Mouse (Mus musculus): Measurements from ENCODE around the gene Olfr616. TPM values are rescaled to one million over a fixed set of nuclear protein-coding genes. Genes with fewer than 3 reads are reported as not detected.

The Olfr616 gene
- polyA plus RNA-seq, 1 experiment from 2014 or later, result not detected

Small RNAs within 50 kb of the gene (microRNA-seq; reads per million reads assigned to microRNA genes)
- gene Gm26506, result not detected

Other genes starting within 250 kb of the Olfr616 start
- gene Olfr598, start 245.6 kb downstream of the Olfr616 start, polyA plus RNA-seq (2015; fragmentation: Nextera tagmentation; extraction: Ambion mirVana), result not detected in 2 replicates
- not detected in 2 replicates for gene Olfr599, start 233.2 kb downstream of the Olfr616 start, polyA plus RNA-seq (2015; fragmentation: Nextera tagmentation; extraction: Ambion mirVana)
- gene Olfr600, start 219.5 kb downstream of the Olfr616 start, polyA plus RNA-seq (2015; fragmentation: Nextera tagmentation; extraction: Ambion mirVana), result not detected in 2 replicates
- not detected in 2 replicates for gene Olfr601, start 206.5 kb downstream of the Olfr616 start, polyA plus RNA-seq (2015; fragmentation: Nextera tagmentation; extraction: Ambion mirVana)
- gene Olfr603, start 183.0 kb downstream of the Olfr616 start, polyA plus RNA-seq (2015; fragmentation: Nextera tagmentation; extraction: Ambion mirVana), result not detected in 2 replicates
- not detected in 2 replicates for gene Usp17lc, start 154.1 kb downstream of the Olfr616 start, polyA plus RNA-seq (2015; fragmentation: Nextera tagmentation; extraction: Ambion mirVana)
- gene Olfr605, start 123.7 kb downstream of the Olfr616 start, polyA plus RNA-seq (2015; fragmentation: Nextera tagmentation; extraction: Ambion mirVana), result not detected in 2 replicates
- not detected in 2 replicates for gene Olfr606, start 120.1 kb downstream of the Olfr616 start, polyA plus RNA-seq (2015; fragmentation: Nextera tagmentation; extraction: Ambion mirVana)
- gene Olfr607, start 105.0 kb downstream of the Olfr616 start, polyA plus RNA-seq (2015; fragmentation: Nextera tagmentation; extraction: Ambion mirVana), result not detected in 2 replicates
- not detected in 2 replicates for gene Olfr608, start 99.3 kb downstream of the Olfr616 start, polyA plus RNA-seq (2015; fragmentation: Nextera tagmentation; extraction: Ambion mirVana)
- gene Olfr609, start 71.1 kb downstream of the Olfr616 start, polyA plus RNA-seq (2015; fragmentation: Nextera tagmentation; extraction: Ambion mirVana), result not detected in 2 replicates
- gene Olfr610, start 57.0 kb downstream of the Olfr616 start, polyA plus RNA-seq (2015; fragmentation: Nextera tagmentation; extraction: Ambion mirVana), result not detected in 2 replicates
- gene Olfr611, start 48.3 kb downstream of the Olfr616 start, polyA plus RNA-seq (2015; fragmentation: Nextera tagmentation; extraction: Ambion mirVana), result not detected in 2 replicates
- not detected in 2 replicates for gene Olfr612, start 26.4 kb downstream of the Olfr616 start, polyA plus RNA-seq (2015; fragmentation: Nextera tagmentation; extraction: Ambion mirVana)
- gene Olfr613, start 21.1 kb downstream of the Olfr616 start, polyA plus RNA-seq (2015; fragmentation: Nextera tagmentation; extraction: Ambion mirVana), result not detected in 2 replicates
- gene Olfr615, start 13.1 kb downstream of the Olfr616 start, polyA plus RNA-seq (2015; fragmentation: Nextera tagmentation; extraction: Ambion mirVana), result not detected in 2 replicates
- gene Olfr617, start 3.9 kb upstream of the Olfr616 start, polyA plus RNA-seq (2015; fragmentation: Nextera tagmentation; extraction: Ambion mirVana), result not detected in 2 replicates
- not detected in 2 replicates for gene Olfr618, start 21.0 kb upstream of the Olfr616 start, polyA plus RNA-seq (2015; fragmentation: Nextera tagmentation; extraction: Ambion mirVana)
- not detected in 2 replicates for gene Olfr619, start 31.4 kb upstream of the Olfr616 start, polyA plus RNA-seq (2015; fragmentation: Nextera tagmentation; extraction: Ambion mirVana)
- not detected in 2 replicates for gene Olfr620, start 43.4 kb upstream of the Olfr616 start, polyA plus RNA-seq (2015; fragmentation: Nextera tagmentation; extraction: Ambion mirVana)
- not detected in 2 replicates for gene Olfr622, start 73.6 kb upstream of the Olfr616 start, polyA plus RNA-seq (2015; fragmentation: Nextera tagmentation; extraction: Ambion mirVana)
- not detected in 2 replicates for gene Olfr623, start 94.6 kb upstream of the Olfr616 start, polyA plus RNA-seq (2015; fragmentation: Nextera tagmentation; extraction: Ambion mirVana)
- not detected in 2 replicates for gene Olfr624, start 102.0 kb upstream of the Olfr616 start, polyA plus RNA-seq (2015; fragmentation: Nextera tagmentation; extraction: Ambion mirVana)
- not detected in 2 replicates for gene Olfr625-ps1, start 113.6 kb upstream of the Olfr616 start, polyA plus RNA-seq (2015; fragmentation: Nextera tagmentation; extraction: Ambion mirVana)
- gene Olfr243, start 145.5 kb upstream of the Olfr616 start, polyA plus RNA-seq (2015; fragmentation: Nextera tagmentation; extraction: Ambion mirVana), result not detected in 2 replicates
- gene Olfr628, start 161.2 kb upstream of the Olfr616 start, polyA plus RNA-seq (2015; fragmentation: Nextera tagmentation; extraction: Ambion mirVana), result not detected in 2 replicates
- gene Olfr629, start 175.8 kb upstream of the Olfr616 start, polyA plus RNA-seq (2015; fragmentation: Nextera tagmentation; extraction: Ambion mirVana), result not detected in 2 replicates
- gene Olfr630, start 188.2 kb upstream of the Olfr616 start, polyA plus RNA-seq (2015; fragmentation: Nextera tagmentation; extraction: Ambion mirVana), result not detected in 2 replicates
- not detected in 2 replicates for gene Olfr69, start 202.5 kb upstream of the Olfr616 start, polyA plus RNA-seq (2015; fragmentation: Nextera tagmentation; extraction: Ambion mirVana)
- not detected in 2 replicates for gene Olfr68, start 210.6 kb upstream of the Olfr616 start, polyA plus RNA-seq (2015; fragmentation: Nextera tagmentation; extraction: Ambion mirVana)
- not detected in 2 replicates for gene Olfr67, start 222.7 kb upstream of the Olfr616 start, polyA plus RNA-seq (2015; fragmentation: Nextera tagmentation; extraction: Ambion mirVana)
- gene Hbb-bt, start 244.9 kb upstream of the Olfr616 start, polyA plus RNA-seq (2015; fragmentation: Nextera tagmentation; extraction: Ambion mirVana), result 1,171 and 1,472 TPM in 2 replicates